Mouse (Mus musculus) liver, adult 2 months (tissue): ENCODE data around the gene Adk. TPM values are rescaled to one million over a fixed set of nuclear protein-coding genes. Genes with fewer than 3 reads are reported as not detected.

Experiments
- DNase-seq: peaks from one replicate; pipeline ENCODE4 v3.0.0-alpha.2; 2011; ENCODE audit warnings: low read depth, low spot score; ENCODE audit errors: extremely low read depth
- H3K27ac ChIP-seq: fragments of 200-500 bp; replicated peaks from 2 replicates; pipeline ENCODE4 v1.5.1; 2012; ENCODE audit warnings: low read depth, mild to moderate bottlenecking, control low read depth, inconsistent platforms, low read length; ENCODE audit not compliant: insufficient read depth
- H3K27me3 ChIP-seq: fragments of 200-500 bp; 2 replicates; pipeline ENCODE4 v1.6.1; 2012; ENCODE audit warnings: mild to moderate bottlenecking, moderate library complexity, low read length, inconsistent platforms; ENCODE audit not compliant: control insufficient read depth, insufficient read depth
- H3K36me3 ChIP-seq: fragments of 200-500 bp; 2 replicates; pipeline ENCODE4 v1.6.1; 2012; ENCODE audit warnings: low read length, inconsistent platforms; ENCODE audit not compliant: control insufficient read depth, insufficient read depth
- H3K4me1 ChIP-seq: fragments of 200-500 bp; 2 replicates; pipeline ENCODE4 v1.6.1; 2011; ENCODE audit warnings: low read length; ENCODE audit not compliant: control insufficient read depth, insufficient read depth
- H3K4me3 ChIP-seq: fragments of 200-500 bp; 2 replicates; pipeline ENCODE4 v1.5.1; 2011; ENCODE audit warnings: low read depth, mild to moderate bottlenecking, control low read depth, low read length, moderate library complexity; ENCODE audit not compliant: insufficient read depth
- H3K79me2 ChIP-seq: fragments of 200-500 bp; 2 replicates; pipeline ENCODE4 v1.6.1; 2012; ENCODE audit warnings: inconsistent platforms, mild to moderate bottlenecking, low read length, moderate library complexity; ENCODE audit not compliant: control insufficient read depth, insufficient read depth
- H3K9ac ChIP-seq: fragments of 200-500 bp; 2 replicates; pipeline ENCODE4 v1.6.1; 2012; ENCODE audit warnings: low read depth, mild to moderate bottlenecking, control low read depth, inconsistent platforms, low read length
- CTCF ChIP-seq: fragments of 200-500 bp; IDR thresholded peaks from 2 replicates; pipeline ENCODE4 v1.5.1; 2011; ENCODE audit warnings: low read depth, low read length, control low read depth
- POLR2A ChIP-seq: fragments of 200-500 bp; IDR thresholded peaks from 2 replicates; pipeline ENCODE4 v1.6.1; 2011; ENCODE audit warnings: low read length, control low read depth; ENCODE audit not compliant: insufficient read depth; ENCODE audit errors: extremely low read depth
- WGBS: fragments of 180-500 bp; shearing (Covaris S2); methylation state at CpG from one replicate; pipeline ENCODE4 v1.1.7; 2018; 5-methylcytosine and 5-hydroxymethylcytosine counted together
- polyA plus RNA-seq: library from polyadenylated mRNA; depleted of rRNA; stranded (reverse); fragments of >200 nt; gene quantifications from 2 replicates; pipeline ENCODE4 v1.2.3, GENCODE M21; 2012
- total RNA-seq: library from RNA; depleted of rRNA; stranded (reverse); fragments of >200 nt; gene quantifications from 2 replicates; pipeline ENCODE4 v1.2.3, GENCODE M21; 2014

Adk gene
- total and polyA plus RNA-seq, 2 experiments: 231 to 924 TPM

DNA sequence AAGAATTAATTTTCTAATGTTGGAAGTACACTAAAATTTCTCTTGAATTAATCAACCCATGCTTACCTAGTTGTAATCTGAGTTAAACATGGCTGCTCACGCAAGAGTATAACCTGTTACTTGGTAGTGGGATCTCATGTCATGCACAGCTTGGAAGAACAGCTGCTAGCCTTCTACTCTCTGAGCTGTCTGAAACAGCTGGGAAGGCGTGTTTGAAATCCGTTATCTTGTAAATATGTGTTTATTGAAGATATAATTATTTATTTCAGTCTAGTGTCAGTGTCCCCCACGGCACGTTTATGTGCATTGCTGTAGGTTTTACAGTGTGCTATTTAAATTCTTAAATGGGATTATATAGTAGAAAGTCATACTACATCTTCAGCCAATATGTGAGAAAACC lies 188.7 kb downstream of the Adk start:
- Histone ChIP-seq H3K27me3 (no peaks in the 10 kb centered on the region), H3K4me3 (no peak overlapping the region), H3K36me3 (peaks cover 56% of the 10 kb centered on the region), H3K27ac (no peak overlapping the region), H3K79me2 (peaks cover 12% of the 10 kb centered on the region; the same call in 1 of the 2 replicates), H3K4me1 (no peaks in the 10 kb centered on the region), H3K9ac (no peak overlapping the region)
- 94% methylated on average over 5 of the region's 5 CpGs for WGBS
- TF ChIP-seq POLR2A: no peak
- TF ChIP-seq CTCF: no peak
- DNase-seq: no peak

DNA sequence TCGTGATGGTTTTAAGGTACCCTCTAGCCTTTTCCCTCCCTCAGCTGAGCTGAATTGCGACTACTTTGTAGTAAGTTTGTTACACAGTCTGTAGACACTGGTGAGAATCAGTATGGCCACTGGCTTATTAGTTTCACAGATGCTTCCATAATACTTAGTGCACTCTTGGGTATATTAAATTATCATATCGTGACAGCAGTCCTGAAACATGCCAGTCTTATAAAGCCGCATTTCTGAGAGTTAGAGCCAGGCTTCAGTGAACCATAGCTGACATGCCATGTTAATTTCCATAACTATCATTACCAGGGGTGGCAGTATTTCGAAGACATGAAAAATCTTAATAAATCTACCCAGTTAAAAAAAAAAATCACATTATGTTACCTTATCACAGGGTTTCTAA lies 199.0 kb downstream of the Adk start:
- Histone ChIP-seq H3K27ac (no peak overlapping the region), H3K36me3 (peaks cover 28% of the 10 kb centered on the region), H3K4me3 (no peak overlapping the region), H3K4me1 (no peaks in the 10 kb centered on the region), H3K79me2 (peaks cover 5% of the 10 kb centered on the region; the same call in 1 of the 2 replicates), H3K9ac (no peak overlapping the region), H3K27me3 (no peaks in the 10 kb centered on the region)
- TF ChIP-seq CTCF: no peak
- TF ChIP-seq POLR2A: no peak
- DNase-seq: no peak
- WGBS: 94% methylated on average over 5 of the region's 5 CpGs

GRCm38 (mm10) chr14:21252326-21252886 lies 200.0 kb downstream of the Adk start:
- WGBS: 65% methylated on average over 7 of the region's 7 CpGs
- Histone ChIP-seq H3K4me1 (no peaks in the 10 kb centered on the region), H3K27me3 (no peaks in the 10 kb centered on the region), H3K9ac (no peak overlapping the region), H3K27ac (no peak overlapping the region), H3K79me2 (peaks cover 8% of the 10 kb centered on the region; the same call in 1 of the 2 replicates), H3K4me3 (no peak overlapping the region), H3K36me3 (peaks cover 30% of the 10 kb centered on the region)
- TF ChIP-seq POLR2A (no peak), CTCF (no peak)
- peak; percentile 51 for DNase-seq

- DNase-seq: no peak
Observed at GRCm38 (mm10) chr14:21253321-21253992, 201.1 kb downstream of the Adk start.

GRCm38 (mm10) chr14:21253993-21254339 lies 201.6 kb downstream of the Adk start:
- H3K27ac ChIP-seq: no peak overlapping the region
- TF ChIP-seq POLR2A: no peak
- no peak for TF ChIP-seq CTCF
- DNase-seq: no peak
- H3K79me2 ChIP-seq: peaks cover 9% of the 10 kb centered on the region; the same call in 1 of the 2 replicates
- H3K4me3 ChIP-seq: no peak overlapping the region
- no peaks in the 10 kb centered on the region for H3K4me1 ChIP-seq
- H3K36me3 ChIP-seq: peaks cover 36% of the 10 kb centered on the region
- H3K27me3 ChIP-seq: no peaks in the 10 kb centered on the region
- H3K9ac ChIP-seq: no peak overlapping the region
- 82% methylated on average over 2 of the region's 2 CpGs for WGBS

More at GRCm38 (mm10) chr14:21253321-21253992, 201.1 kb downstream of the Adk start:
- TF ChIP-seq CTCF: no peak
- TF ChIP-seq POLR2A: no peak
- H3K4me1 ChIP-seq: no peaks in the 10 kb centered on the region
- no peak overlapping the region for H3K4me3 ChIP-seq
- no peak overlapping the region for H3K9ac ChIP-seq
- 84% methylated on average over 5 of the region's 5 CpGs for WGBS
- H3K27ac ChIP-seq: no peak overlapping the region
- peaks cover 33% of the 10 kb centered on the region for H3K36me3 ChIP-seq
- H3K79me2 ChIP-seq: peaks cover 9% of the 10 kb centered on the region; the same call in 1 of the 2 replicates
- no peaks in the 10 kb centered on the region for H3K27me3 ChIP-seq

DNA sequence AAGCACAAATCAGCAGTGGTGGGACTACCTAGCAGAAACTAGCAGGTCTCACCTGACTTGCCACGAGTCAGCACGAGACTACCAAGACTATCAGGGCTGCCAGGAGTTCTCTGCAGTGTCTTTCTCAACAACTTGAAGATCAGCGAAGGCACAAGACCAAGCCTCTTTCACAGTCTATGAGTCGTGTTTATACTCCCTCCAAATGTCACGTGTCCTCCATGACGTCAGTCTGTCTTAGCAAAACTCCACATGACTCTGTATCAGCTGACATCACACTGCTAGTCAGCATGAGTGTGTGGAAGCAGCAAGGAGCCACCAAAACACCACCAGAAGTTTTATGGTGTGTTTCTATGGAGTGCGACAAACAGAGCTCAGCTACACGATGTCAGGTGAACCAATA lies 215.9 kb downstream of the Adk start:
- peaks cover 2% of the 10 kb centered on the region; the same call in 1 of the 2 replicates for H3K36me3 ChIP-seq
- peaks cover 7% of the 10 kb centered on the region; the same call in 1 of the 2 replicates for H3K4me1 ChIP-seq
- no peaks in the 10 kb centered on the region for H3K27me3 ChIP-seq
- H3K9ac ChIP-seq: no peak overlapping the region
- no peak for TF ChIP-seq POLR2A
- no peak overlapping the region for H3K4me3 ChIP-seq
- peaks cover 9% of the 10 kb centered on the region; the same call in 1 of the 2 replicates for H3K79me2 ChIP-seq
- no peak overlapping the region for H3K27ac ChIP-seq
- WGBS: 86% methylated on average over 8 of the region's 8 CpGs
- DNase-seq: peak; percentile 54
